Mouse (Mus musculus): ENCODE data around the gene Gm21887.
"Not testable (repeated sequence)": the region's sequence is repeated elsewhere in the genome, so short reads cannot be mapped to it uniquely, and the experiment has no call there.

The Gm21887 gene

GRCm38 (mm10) chrX:170009016-170009750 lies at the start of gene Gm21887:
Gm21887 (plus strand) TSS chrX:170009659.
- peak; percentile 95 for DNase-seq (ENCODE audit: low read depth, low spot score)

DNA sequence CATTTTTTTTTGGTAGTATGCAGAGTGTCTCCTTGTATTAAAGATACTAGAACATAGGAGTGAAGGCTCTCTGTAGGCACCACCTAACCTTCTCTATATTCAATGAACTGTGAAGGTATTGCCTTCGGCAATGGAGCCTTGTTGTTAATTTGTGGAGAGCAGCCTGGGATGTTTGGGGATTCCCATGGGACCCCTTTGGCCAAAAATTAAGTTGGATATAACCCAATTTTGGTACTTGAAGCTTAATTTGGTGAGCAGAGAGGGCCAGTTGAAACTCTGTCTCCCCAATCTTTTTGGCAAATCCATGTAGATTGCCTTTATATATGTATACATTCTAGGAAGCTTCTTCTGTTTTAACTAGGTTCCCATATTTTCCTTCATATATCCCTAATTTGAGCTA lies 40.1 kb upstream of the Gm21887 start:
- no peak for DNase-seq (ENCODE audit: low read depth, low spot score)

- DNase-seq (ENCODE audit: low read depth, low spot score) = not testable (repeated sequence)
Measured at GRCm38 (mm10) chrX:169969765-169970164, 39.7 kb upstream of the Gm21887 start.

GRCm38 (mm10) chrX:169970546-169970945 lies 38.9 kb upstream of the Gm21887 start:
- not testable (repeated sequence) for DNase-seq (ENCODE audit: low read depth, low spot score)

GRCm38 (mm10) chrX:169971562-169971961 lies 37.9 kb upstream of the Gm21887 start:
- not testable (repeated sequence) for DNase-seq (ENCODE audit: low read depth, low spot score)

- DNase-seq (ENCODE audit: low read depth, low spot score) = not testable (repeated sequence)
Measured at GRCm38 (mm10) chrX:169972131-169972530, 37.3 kb upstream of the Gm21887 start.

DNA sequence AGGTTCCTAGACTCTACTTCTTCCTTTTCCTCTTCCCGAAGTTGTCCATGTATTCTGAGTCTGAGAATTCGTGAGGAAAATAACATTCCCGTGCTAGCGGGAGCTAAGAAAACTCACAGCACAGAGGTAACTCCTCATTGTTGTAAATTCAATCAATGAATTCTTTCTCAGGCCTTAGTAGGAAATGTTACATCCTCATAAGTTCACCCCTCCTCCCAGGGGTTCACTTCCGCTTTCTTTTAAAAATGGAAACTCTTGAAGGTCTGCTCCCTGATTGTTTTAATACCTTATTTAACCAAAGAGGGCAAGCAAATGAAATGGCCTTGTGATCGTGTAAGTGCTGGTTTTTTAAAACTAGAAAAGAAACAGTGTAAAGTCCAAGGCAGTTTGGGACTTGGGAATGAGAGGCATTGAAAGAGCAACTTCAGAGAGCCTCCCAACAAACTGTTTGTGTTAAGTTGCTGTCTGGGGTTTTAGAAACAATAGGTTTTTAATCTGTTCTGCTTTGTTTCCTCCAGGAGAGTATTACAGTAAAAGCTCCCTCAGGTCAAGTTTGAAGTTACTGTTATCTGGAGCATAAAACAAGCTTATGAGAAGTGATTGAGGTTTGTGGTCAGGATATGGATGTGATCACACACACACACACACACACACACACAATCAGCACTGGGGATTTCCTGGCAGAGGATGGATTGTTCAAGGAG lies 36.5 kb upstream of the Gm21887 start:
- not testable (repeated sequence) for DNase-seq (ENCODE audit: low read depth, low spot score)

- DNase-seq (ENCODE audit: low read depth, low spot score) = not testable (repeated sequence)
Measured at GRCm38 (mm10) chrX:169973806-169974205, 35.7 kb upstream of the Gm21887 start.

- DNase-seq (ENCODE audit: low read depth, low spot score) = not testable (repeated sequence)
Measured at GRCm38 (mm10) chrX:169974456-169974855, 35.0 kb upstream of the Gm21887 start.

DNA sequence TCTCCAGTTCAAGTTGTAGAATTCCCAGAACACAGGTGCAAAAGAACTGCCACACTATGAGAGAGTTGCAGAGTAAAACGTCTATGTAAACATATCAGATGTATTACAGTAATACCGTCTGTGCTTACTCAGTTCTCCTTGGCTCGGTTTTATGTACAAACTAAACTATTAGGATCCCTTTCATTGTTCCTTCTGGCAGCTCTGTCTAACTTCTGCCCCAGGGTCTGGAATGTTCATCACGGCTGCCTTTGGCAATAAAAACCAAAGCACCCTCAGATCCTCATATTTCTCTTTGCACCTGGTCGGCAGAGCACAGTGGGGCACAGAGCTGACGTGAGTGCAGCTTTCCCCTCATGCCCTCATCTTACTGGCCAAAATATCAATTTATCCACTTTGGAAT lies 34.5 kb upstream of the Gm21887 start:
- DNase-seq (ENCODE audit: low read depth, low spot score) = not testable (repeated sequence)

DNA sequence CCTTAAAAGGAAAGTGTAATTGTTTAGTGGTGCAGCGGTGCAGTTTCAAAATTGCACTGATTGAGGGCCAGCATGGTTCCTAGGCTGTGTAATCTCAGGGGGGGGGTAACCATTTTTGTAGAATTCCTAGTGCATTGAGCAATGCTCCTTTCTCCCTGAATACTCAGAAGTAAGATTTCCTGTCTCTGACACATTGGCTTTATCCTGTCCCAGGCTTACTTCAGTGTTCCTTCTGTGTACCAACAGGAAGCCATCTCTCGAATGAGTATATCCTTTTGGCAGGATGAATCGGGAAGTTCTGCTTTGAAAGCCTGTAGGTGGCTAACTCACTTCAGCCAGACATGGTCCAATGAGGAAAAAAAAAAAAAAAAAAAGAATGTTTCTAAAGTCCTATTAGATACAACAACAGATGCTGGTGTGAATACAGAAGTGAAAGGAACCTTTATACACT lies 33.8 kb upstream of the Gm21887 start:
- DNase-seq (ENCODE audit: low read depth, low spot score) = not testable (repeated sequence)

- DNase-seq (ENCODE audit: low read depth, low spot score) = not testable (repeated sequence)
Measured at GRCm38 (mm10) chrX:169976340-169976739, 33.1 kb upstream of the Gm21887 start.

- not testable (repeated sequence) for DNase-seq (ENCODE audit: low read depth, low spot score)
Measured at GRCm38 (mm10) chrX:169977856-169978435, 31.5 kb upstream of the Gm21887 start.

- not testable (repeated sequence) for DNase-seq (ENCODE audit: low read depth, low spot score)
Measured at GRCm38 (mm10) chrX:169978436-169979381, 30.8 kb upstream of the Gm21887 start.

- not testable (repeated sequence) for DNase-seq (ENCODE audit: low read depth, low spot score)
Measured at GRCm38 (mm10) chrX:169979461-169980202, 29.8 kb upstream of the Gm21887 start.

DNA sequence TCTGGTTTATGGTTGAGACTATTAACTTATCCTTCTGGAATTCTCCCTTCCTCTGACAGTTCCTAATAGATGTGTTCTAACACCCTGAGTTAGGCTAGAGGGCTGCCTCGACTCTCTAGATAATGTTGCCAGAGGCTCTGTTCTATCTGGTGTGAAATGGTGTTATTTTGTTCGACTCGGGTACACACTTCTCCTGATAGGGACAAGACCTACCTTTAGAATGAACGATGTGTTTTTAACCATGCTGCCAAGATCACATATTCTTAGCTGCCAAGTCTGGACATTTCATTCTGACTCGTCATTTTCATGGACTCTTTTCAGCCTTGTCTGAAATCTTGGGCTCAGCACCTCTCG lies 29.3 kb upstream of the Gm21887 start:
- DNase-seq (ENCODE audit: low read depth, low spot score) = not testable (repeated sequence)

DNA sequence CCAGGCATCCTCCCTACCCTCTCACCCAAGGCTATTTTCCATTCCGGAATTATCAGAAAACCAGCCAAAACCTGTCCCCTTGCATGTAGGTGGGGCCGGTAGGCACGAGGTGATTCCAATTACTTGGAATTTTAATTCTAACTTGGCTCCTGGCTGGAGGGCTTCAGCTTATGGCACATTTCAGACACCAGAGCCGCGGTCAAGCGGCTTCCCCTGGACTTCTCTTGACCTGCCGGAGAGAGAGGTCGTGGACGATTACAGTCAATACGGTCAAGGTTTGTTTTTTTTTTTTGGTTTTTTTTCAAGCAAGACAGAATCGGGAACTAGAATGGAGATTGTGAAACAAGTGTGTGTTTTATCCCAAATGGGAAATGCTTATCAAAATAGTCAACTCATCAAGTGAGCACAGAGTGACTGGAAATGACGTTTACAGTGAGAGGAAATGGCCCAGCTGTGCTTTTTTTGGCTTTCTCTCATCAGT lies 28.6 kb upstream of the Gm21887 start:
- no peak for DNase-seq (ENCODE audit: low read depth, low spot score)

DNA sequence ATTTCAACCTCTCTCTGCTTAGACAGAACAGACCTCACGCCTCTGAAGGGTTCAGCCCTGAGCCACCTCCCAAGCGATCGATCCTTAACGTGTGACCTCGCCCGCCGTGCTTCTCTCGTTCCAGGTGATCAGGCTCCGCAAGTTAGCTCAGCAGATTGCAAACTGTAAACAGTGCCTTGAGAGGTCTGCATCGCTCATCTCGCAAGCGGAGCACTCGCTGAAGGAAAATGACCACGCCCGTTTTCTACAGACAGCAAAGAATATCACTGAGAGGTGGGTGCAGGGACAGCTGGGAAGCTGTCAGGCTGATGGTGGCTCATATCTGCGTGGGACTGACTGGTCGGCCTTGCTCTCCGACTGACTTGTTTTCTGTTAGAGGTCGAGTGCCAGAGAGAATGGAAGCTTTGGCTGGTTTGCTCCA lies 27.7 kb upstream of the Gm21887 start:
- DNase-seq (ENCODE audit: low read depth, low spot score) = not testable (repeated sequence)

GRCm38 (mm10) chrX:169982606-169983400 lies 26.7 kb upstream of the Gm21887 start:
- not testable (repeated sequence) for DNase-seq (ENCODE audit: low read depth, low spot score)
